In genomic region chr10:127515271-127515982, GRCm38 (mm10) we compare ENCODE assay signal across 10 mouse cellular contexts. TPM values are rescaled to one million over a fixed set of nuclear protein-coding genes. Genes with fewer than 3 reads are reported as not detected.
DNase-seq lines count a peak whose midpoint lies in the region; ATAC-seq lines count a peak whose summit lies in the region.
"Had no signal": no experiment of that assay in that cellular context is flagged by ENCODE, and none has a peak within 500 bp of the region (broad histone marks: within the 10 kb centered on the region; RNA-seq: fewer than 3 reads in every experiment).

No protein-coding gene starts in this region.

- H3K4me2 ChIP-seq in liver, embryonic 11.5 days, result peak overlapping the region; percentile 82
- H3K4me2 ChIP-seq in neural tube, embryonic 14.5 days (ENCODE audit: low read depth, low read length), result no peak overlapping the region

- H3K36me3 ChIP-seq in liver, embryonic 11.5 days (ENCODE audit: control insufficient read depth, insufficient read depth, low read length), result peaks cover 33% of the 10 kb centered on the region
- H3K36me3 ChIP-seq in limb, embryonic 10.5 days, result peaks cover 37% of the 10 kb centered on the region
- H3K36me3 ChIP-seq in neural tube, embryonic 14.5 days (ENCODE audit: control insufficient read depth, insufficient read depth, low read length), result peaks cover 6% of the 10 kb centered on the region; the same call in 1 of the 2 replicates

- peaks cover 70% of the 10 kb centered on the region for H3K4me1 ChIP-seq in liver, embryonic 11.5 days (replicated peaks; ENCODE audit: control insufficient read depth, insufficient read depth, low read length)
- H3K4me1 ChIP-seq in limb, embryonic 10.5 days, result peaks cover 91% of the 10 kb centered on the region
- H3K4me1 ChIP-seq in neural tube, embryonic 14.5 days (ENCODE audit: control insufficient read depth, insufficient read depth, low read length), result peaks cover 43% of the 10 kb centered on the region

- peaks cover 44% of the 10 kb centered on the region for H3K27me3 ChIP-seq in liver, embryonic 11.5 days (replicated peaks; ENCODE audit: control insufficient read depth, insufficient read depth, low read length)
- peaks cover 86% of the 10 kb centered on the region for H3K27me3 ChIP-seq in limb, embryonic 10.5 days (ENCODE audit: low read depth, poor library complexity, severe bottlenecking)
- H3K27me3 ChIP-seq in neural tube, embryonic 14.5 days (ENCODE audit: control insufficient read depth, insufficient read depth, low read length), result no peaks in the 10 kb centered on the region

- no peak for ATAC-seq in liver, embryonic 11.5 days (replicated peaks; ENCODE audit: low FRiP score)
- no peak for ATAC-seq in neural tube, embryonic 14.5 days (ENCODE audit: low read depth)

- WGBS in liver, embryonic 11.5 days, result 33% methylated on average over 9 of the region's 9 CpGs
- WGBS in limb, embryonic 10.5 days, result 23% methylated on average over 9 of the region's 9 CpGs
- 36% methylated on average over 9 of the region's 9 CpGs for WGBS in neural tube, embryonic 14.5 days

- peak; percentile 48 for DNase-seq in adrenal gland, postnatal 14 days
- DNase-seq in adrenal gland, adult 8-10 months, result no peak
- peak; percentile 34 for DNase-seq in liver, embryonic 11.5 days (ENCODE audit: low spot score)
- DNase-seq in liver, result no peak
- DNase-seq in limb, embryonic 10.5 days (ENCODE audit: low spot score), result no peak
- no peak for DNase-seq in frontal cortex, postnatal 25 days (ENCODE audit: low spot score in 2 of 2)
- no peak for DNase-seq in right cerebral cortex, adult 2 months (ENCODE audit: low spot score in 2 of 2)
- DNase-seq: adrenal gland, adult 2 months had no signal

- H3K9me3 ChIP-seq in liver, embryonic 11.5 days (ENCODE audit: control insufficient read depth, low read length), result no peaks in the 10 kb centered on the region
- no peaks in the 10 kb centered on the region for H3K9me3 ChIP-seq in limb, embryonic 10.5 days (replicated peaks)
- no peaks in the 10 kb centered on the region for H3K9me3 ChIP-seq in neural tube, embryonic 14.5 days (ENCODE audit: control insufficient read depth, low read length)

- H3K27ac ChIP-seq in liver, embryonic 11.5 days (ENCODE audit: low read depth, low read length), result no peak overlapping the region
- H3K27ac ChIP-seq in limb, embryonic 10.5 days, result peak overlapping the region; percentile 71; the same call in 1 of the 2 replicates
- H3K27ac ChIP-seq in neural tube, embryonic 14.5 days (ENCODE audit: low read depth, low read length), result no peak overlapping the region

- H3K4me3 ChIP-seq in liver, embryonic 11.5 days (ENCODE audit: low read depth, low read length), result peak overlapping the region; percentile 30
- peak overlapping the region; percentile 41; the same call in 1 of the 2 replicates for H3K4me3 ChIP-seq in limb, embryonic 10.5 days
- 0 out of 2 replicates have a peak overlapping the region, but pooled peaks have one; percentile 5 for H3K4me3 ChIP-seq in neural tube, embryonic 14.5 days (ENCODE audit: low read depth, low read length)

- peak overlapping the region; percentile 48; the same call in 1 of the 2 replicates for H3K9ac ChIP-seq in liver, embryonic 11.5 days (ENCODE audit: low read depth, low read length)
- H3K9ac ChIP-seq in neural tube, embryonic 14.5 days (replicated peaks; ENCODE audit: low read depth, low read length), result no peak overlapping the region

RNA-seq across cellular contexts. Expression of gene Ndufa4l2, which starts 0.7 kb away (rescaled TPM):
- total RNA-seq in adrenal gland, postnatal 14 days (2021), result 53.5 and 55.7 TPM in 2 replicates
- 10 to 100 TPM; 42.4 to 64.4 (median 50.7) TPM for total RNA-seq in adrenal gland, adult 8-10 months (2022)
- polyA plus RNA-seq in liver, embryonic 11.5 days (2014; fragmentation: Nextera tagmentation; extraction: Ambion mirVana), result 34.2 TPM in 2 replicates
- polyA plus RNA-seq in limb, embryonic 10.5 days (2016; fragmentation: Nextera tagmentation; extraction: Ambion mirVana), result 1.4 and 3.4 TPM in 2 replicates
- 9.7 and 13.5 TPM in 2 replicates for polyA plus RNA-seq in neural tube, embryonic 14.5 days (2014; fragmentation: Nextera tagmentation; extraction: Ambion mirVana)
- total RNA-seq: common myeloid progenitor, adult 5-6 weeks had no signal

RNA-seq across cellular contexts. Expression of gene Shmt2, which starts 6.8 kb away (rescaled TPM):
- 50.9 and 57.3 TPM in 2 replicates for total RNA-seq in adrenal gland, postnatal 14 days (2021)
- total RNA-seq in adrenal gland, adult 8-10 months (2022), result 10 to 100 TPM; 45.3 to 56.0 (median 49.8) TPM
- polyA plus RNA-seq in liver, embryonic 11.5 days (2014; fragmentation: Nextera tagmentation; extraction: Ambion mirVana), result 261 and 286 TPM in 2 replicates
- 143 and 173 TPM in 2 replicates for polyA plus RNA-seq in limb, embryonic 10.5 days (2016; fragmentation: Nextera tagmentation; extraction: Ambion mirVana)
- polyA plus RNA-seq in neural tube, embryonic 14.5 days (2014; fragmentation: Nextera tagmentation; extraction: Ambion mirVana), result 44.9 and 46.8 TPM in 2 replicates

RNA-seq across cellular contexts. Expression of gene Stac3, which starts 13.9 kb away (rescaled TPM):
- total RNA-seq in adrenal gland, postnatal 14 days (2021), result 1.7 and 2.7 TPM in 2 replicates
- 1 to 10 TPM in 3 of 4 experiments, under 1 TPM in 1; 0.87 to 4.6 (median 3.7) TPM for total RNA-seq in adrenal gland, adult 8-10 months (2022)
- 0.32 and 0.39 TPM in 2 replicates for polyA plus RNA-seq in liver, embryonic 11.5 days (2014; fragmentation: Nextera tagmentation; extraction: Ambion mirVana)
- 0.40 and 0.76 TPM in 2 replicates for polyA plus RNA-seq in limb, embryonic 10.5 days (2016; fragmentation: Nextera tagmentation; extraction: Ambion mirVana)
- 0.31 TPM in 1 of 2 replicates, not detected in the other for polyA plus RNA-seq in neural tube, embryonic 14.5 days (2014; fragmentation: Nextera tagmentation; extraction: Ambion mirVana)
- total RNA-seq: common myeloid progenitor, adult 5-6 weeks had no signal

RNA-seq across cellular contexts. Expression of gene Nxph4, which starts 18.9 kb away (rescaled TPM):
- 7.4 and 8.0 TPM in 2 replicates for total RNA-seq in adrenal gland, postnatal 14 days (2021)
- 10 to 100 TPM in 3 of 4 experiments, 1 to 10 TPM in 1; 8.3 to 16.8 (median 13.2) TPM for total RNA-seq in adrenal gland, adult 8-10 months (2022)
- polyA plus RNA-seq in liver, embryonic 11.5 days (2014; fragmentation: Nextera tagmentation; extraction: Ambion mirVana), result 0.56 TPM in 1 of 2 replicates, not detected in the other
- 0.54 and 1.0 TPM in 2 replicates for polyA plus RNA-seq in limb, embryonic 10.5 days (2016; fragmentation: Nextera tagmentation; extraction: Ambion mirVana)
- polyA plus RNA-seq in neural tube, embryonic 14.5 days (2014; fragmentation: Nextera tagmentation; extraction: Ambion mirVana), result 80.1 and 80.4 TPM in 2 replicates
- total RNA-seq: common myeloid progenitor, adult 5-6 weeks had no signal

Comparison
In these comparisons a context has a peak if more than half of its experiments do, and no peak if none do; other contexts are left out.
1. DNase-seq: peak in adrenal gland, postnatal 14 days (single experiment) and liver, embryonic 11.5 days (single experiment); none in adrenal gland, adult 8-10 months (single experiment), liver (single experiment), limb, embryonic 10.5 days (single experiment), frontal cortex, postnatal 25 days (0 of 2) and right cerebral cortex, adult 2 months (0 of 2).
2. Peak in every context shown above with its lines, with median percentiles within 50 percentile points of each other: H3K4me3 ChIP-seq.